Mouse (Mus musculus) forebrain, postnatal 0 days (tissue): ENCODE measurements around the gene Irf2bpl. TPM values are rescaled to one million over a fixed set of nuclear protein-coding genes. Genes with fewer than 3 reads are reported as not detected.

Experiments used
- ATAC-seq: fragments of 200-750 bp; cut with Nextera tagmentation; 2 replicates; pipeline ENCODE4 v1.8.0; 2017; ENCODE audit warnings: mild to moderate bottlenecking, moderate library complexity
- DNase-seq: peaks from one replicate; pipeline ENCODE4 v3.0.0-alpha.2; 2015
- H3K27ac ChIP-seq: fragments of 300-500 bp; sonication (generic); 2 replicates; pipeline ENCODE4 v1.5.1; 2014; ENCODE audit warnings: low read depth, mild to moderate bottlenecking, antibody characterized with exemption, low read length, moderate library complexity, mixed read lengths
- H3K27me3 ChIP-seq: fragments of 300-500 bp; sonication (generic); 2 replicates; pipeline ENCODE4 v1.6.1; 2014; ENCODE audit warnings: mild to moderate bottlenecking, low read length, mixed read lengths; ENCODE audit not compliant: insufficient read depth
- H3K36me3 ChIP-seq: fragments of 300-500 bp; sonication (generic); 2 replicates; pipeline ENCODE4 v1.6.1; 2014; ENCODE audit warnings: mild to moderate bottlenecking, moderate library complexity; ENCODE audit not compliant: insufficient read depth
- H3K4me1 ChIP-seq: fragments of 300-500 bp; sonication (generic); 2 replicates; pipeline ENCODE4 v1.6.1; 2014; ENCODE audit warnings: antibody characterized with exemption; ENCODE audit not compliant: insufficient read depth
- H3K4me2 ChIP-seq: fragments of 300-500 bp; sonication (generic); 2 replicates; pipeline ENCODE4 v1.6.1; 2014; ENCODE audit warnings: low read depth, mild to moderate bottlenecking, moderate library complexity
- H3K4me3 ChIP-seq: fragments of 300-500 bp; sonication (generic); 2 replicates; pipeline ENCODE4 v1.5.1; 2014; ENCODE audit warnings: low read depth, low read length, mixed read lengths
- H3K9ac ChIP-seq: fragments of 300-500 bp; sonication (generic); 2 replicates; pipeline ENCODE4 v1.6.1; 2014; ENCODE audit warnings: mild to moderate bottlenecking
- H3K9me3 ChIP-seq: fragments of 300-500 bp; sonication (generic); 2 replicates; pipeline ENCODE4 v1.6.1; 2016; ENCODE audit warnings: low read length
- CTCF ChIP-seq: sonication (generic); IDR thresholded peaks from 2 replicates; pipeline ENCODE4 v1.5.1; 2016; ENCODE audit warnings: antibody characterized with exemption, control low read depth, low read depth
- WGBS: fragments of 180-500 bp; shearing (Covaris S2); extraction: QIAGEN DNeasy Blood & Tissue Kit; methylation state at CpG from one replicate; pipeline ENCODE4 v1.1.7; 2014; 5-methylcytosine and 5-hydroxymethylcytosine counted together
- polyA plus RNA-seq: library from polyadenylated mRNA; unstranded; fragments of >200 nt; fragmentation: Nextera tagmentation; extraction: Ambion mirVana; gene quantifications from 2 replicates; pipeline ENCODE4 v1.2.1, GENCODE M21; 2015
- total RNA-seq: library from RNA; depleted of rRNA; stranded (reverse); fragments of >200 nt; gene quantifications from 2 replicates; pipeline ENCODE4 v1.2.3, GENCODE M21; 2014

Gene Irf2bpl
- total and polyA plus RNA-seq, 2 experiments from 2014 or later, result 95.7 to 161 TPM

DNA sequence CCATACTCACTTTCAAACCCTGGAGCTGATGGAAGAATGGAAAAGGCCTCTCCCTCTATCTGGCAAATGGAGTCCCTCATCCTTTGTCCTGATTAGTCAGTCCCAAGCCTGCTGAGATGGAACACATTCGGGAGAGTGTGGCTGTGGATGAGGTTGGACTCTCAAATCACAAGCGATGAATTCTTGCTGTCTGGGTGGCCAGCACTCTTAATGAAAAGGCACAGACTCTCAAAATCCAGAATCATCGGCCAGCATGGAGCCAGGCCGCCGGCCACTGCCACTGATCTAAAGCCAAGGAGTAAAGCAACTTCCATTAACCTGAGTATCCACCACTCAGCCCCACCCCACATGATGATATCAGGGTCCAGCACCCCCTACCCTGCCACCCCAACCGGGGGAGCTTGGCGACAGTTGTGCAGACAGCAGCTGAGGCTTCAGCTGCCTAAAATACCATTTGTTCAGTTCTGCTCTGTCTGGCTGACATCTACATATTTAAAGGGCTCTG lies 13.2 kb upstream of the Irf2bpl start:
- H3K9me3 ChIP-seq, result no peaks in the 10 kb centered on the region
- DNase-seq (no peak), ATAC-seq (no peak)
- WGBS, result 14% methylated on average over 7 of the region's 7 CpGs
- peak overlapping the region; percentile 53 for H3K9ac ChIP-seq
- peak overlapping the region; percentile 96 for H3K27ac ChIP-seq
- no peak overlapping the region for H3K4me3 ChIP-seq
- no peak for TF ChIP-seq CTCF
- peak overlapping the region; percentile 54 for H3K4me2 ChIP-seq
- no peaks in the 10 kb centered on the region for H3K27me3 ChIP-seq
- peaks cover 46% of the 10 kb centered on the region for H3K4me1 ChIP-seq
- no peaks in the 10 kb centered on the region for H3K36me3 ChIP-seq

DNA sequence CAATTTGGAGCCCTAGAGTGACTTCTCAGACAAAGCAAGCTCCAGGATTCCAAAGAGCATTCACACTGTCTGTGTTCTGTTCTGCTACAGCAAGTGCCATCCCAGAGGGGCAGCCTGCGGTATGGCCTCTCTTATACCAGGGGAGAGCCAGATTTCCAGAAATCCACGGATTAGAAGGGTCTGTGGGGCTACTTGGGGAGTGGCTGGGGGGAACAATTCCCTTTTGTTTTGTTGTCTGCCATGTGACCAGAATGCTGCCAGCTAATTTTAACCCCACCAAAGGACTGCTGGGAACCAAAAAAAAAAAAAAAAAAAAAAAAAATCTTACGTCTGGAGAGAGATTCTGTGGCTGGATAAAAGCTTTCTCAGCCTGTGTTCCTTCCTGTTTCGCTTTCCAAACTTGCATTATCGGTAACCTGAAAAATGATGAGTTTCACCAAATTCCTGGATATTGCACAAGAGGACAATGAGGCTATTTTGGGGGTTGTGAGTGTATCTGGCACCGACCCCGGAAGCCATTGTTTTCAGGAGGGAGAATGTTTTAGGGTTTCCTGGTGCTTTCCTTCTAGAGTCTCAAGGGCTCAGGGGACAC lies 12.4 kb upstream of the Irf2bpl start:
- H3K9ac ChIP-seq, result peak overlapping the region; percentile 53
- peak overlapping the region; percentile 96 for H3K27ac ChIP-seq
- H3K4me1 ChIP-seq, result peaks cover 53% of the 10 kb centered on the region
- peak overlapping the region; percentile 54 for H3K4me2 ChIP-seq
- no peaks in the 10 kb centered on the region for H3K36me3 ChIP-seq
- DNase-seq, result peak; percentile 66
- WGBS, result 4% methylated on average over 7 of the region's 7 CpGs
- no peak for ATAC-seq
- 0 out of 2 replicates have a peak overlapping the region, but pooled peaks have one; percentile 3 for H3K4me3 ChIP-seq
- H3K27me3 ChIP-seq, result no peaks in the 10 kb centered on the region
- TF ChIP-seq CTCF, result no peak
- H3K9me3 ChIP-seq, result no peaks in the 10 kb centered on the region

DNA sequence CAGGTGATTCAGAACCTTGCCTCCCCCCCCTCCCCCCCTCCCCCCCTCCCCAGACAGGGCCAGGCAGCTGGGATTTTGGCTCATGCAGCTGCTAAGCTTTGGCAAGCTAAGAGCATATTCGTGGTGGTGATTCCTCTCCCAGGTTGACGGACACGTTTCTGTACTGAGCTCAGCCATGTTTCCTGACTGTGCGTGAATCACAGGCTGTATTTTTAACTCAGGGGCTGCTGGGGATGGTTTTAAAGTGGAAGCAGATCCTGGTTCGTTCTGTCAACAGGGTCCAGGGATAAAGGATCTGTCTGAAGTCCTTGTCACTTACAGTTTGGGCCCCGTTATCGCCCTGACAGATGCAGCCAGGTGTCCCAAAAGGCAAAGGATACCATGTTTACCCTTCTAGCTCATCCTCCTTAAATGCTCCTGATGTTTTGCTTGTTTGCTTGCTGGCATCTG lies 11.9 kb upstream of the Irf2bpl start:
- peak overlapping the region; percentile 96 for H3K27ac ChIP-seq
- H3K4me2 ChIP-seq, result peak overlapping the region; percentile 54
- H3K4me3 ChIP-seq, result 0 out of 2 replicates have a peak overlapping the region, but pooled peaks have one; percentile 1
- WGBS, result 6% methylated on average over 7 of the region's 7 CpGs
- peak overlapping the region; percentile 53 for H3K9ac ChIP-seq
- no peaks in the 10 kb centered on the region for H3K27me3 ChIP-seq
- no peaks in the 10 kb centered on the region for H3K9me3 ChIP-seq
- DNase-seq (peak; percentile 63), ATAC-seq (no peak)
- H3K36me3 ChIP-seq, result no peaks in the 10 kb centered on the region
- H3K4me1 ChIP-seq, result peaks cover 58% of the 10 kb centered on the region
- no peak for TF ChIP-seq CTCF

DNA sequence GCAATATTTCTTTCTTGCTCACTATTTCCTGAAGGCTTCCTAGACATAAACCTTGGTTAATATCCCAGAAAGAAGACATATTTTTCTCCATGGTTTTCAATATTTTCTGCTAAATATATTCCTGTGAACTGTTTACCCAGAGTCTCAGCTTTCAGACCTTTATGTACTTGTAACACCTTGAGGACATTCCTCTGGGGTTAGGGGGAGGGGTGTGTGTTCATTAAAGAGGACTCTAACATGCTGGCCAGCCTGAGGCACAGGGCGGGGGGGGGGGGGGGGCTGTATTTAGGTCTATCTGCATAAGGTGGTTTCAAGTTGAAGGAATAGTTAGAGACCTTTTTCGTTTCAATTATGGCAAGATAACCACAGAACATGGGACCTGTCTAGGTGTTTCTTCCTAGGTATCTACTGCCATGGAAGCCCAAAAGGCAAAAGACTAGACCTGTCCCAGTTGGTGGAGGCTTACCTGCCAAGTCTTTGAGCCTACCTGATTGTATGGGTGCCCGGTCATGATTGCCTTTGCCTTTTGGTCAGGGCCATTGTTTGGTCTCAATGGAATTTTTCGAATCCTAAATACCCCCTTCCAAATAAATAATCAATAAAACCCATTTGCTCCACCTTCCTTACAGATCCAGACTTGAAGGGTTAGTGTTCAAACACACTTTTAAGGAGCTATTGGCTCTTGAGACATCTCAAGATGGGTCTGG lies 11.3 kb upstream of the Irf2bpl start:
- DNase-seq (no peak), ATAC-seq (no peak)
- H3K27me3 ChIP-seq, result no peaks in the 10 kb centered on the region
- peak overlapping the region; percentile 54 for H3K4me2 ChIP-seq
- H3K4me1 ChIP-seq, result peaks cover 63% of the 10 kb centered on the region
- no peaks in the 10 kb centered on the region for H3K36me3 ChIP-seq
- no peak for TF ChIP-seq CTCF
- peak overlapping the region; percentile 53 for H3K9ac ChIP-seq
- H3K4me3 ChIP-seq, result 0 out of 2 replicates have a peak overlapping the region, but pooled peaks have one; percentile 32
- H3K27ac ChIP-seq, result peak overlapping the region; percentile 96
- 19% methylated on average over 4 of the region's 4 CpGs for WGBS
- H3K9me3 ChIP-seq, result no peaks in the 10 kb centered on the region

DNA sequence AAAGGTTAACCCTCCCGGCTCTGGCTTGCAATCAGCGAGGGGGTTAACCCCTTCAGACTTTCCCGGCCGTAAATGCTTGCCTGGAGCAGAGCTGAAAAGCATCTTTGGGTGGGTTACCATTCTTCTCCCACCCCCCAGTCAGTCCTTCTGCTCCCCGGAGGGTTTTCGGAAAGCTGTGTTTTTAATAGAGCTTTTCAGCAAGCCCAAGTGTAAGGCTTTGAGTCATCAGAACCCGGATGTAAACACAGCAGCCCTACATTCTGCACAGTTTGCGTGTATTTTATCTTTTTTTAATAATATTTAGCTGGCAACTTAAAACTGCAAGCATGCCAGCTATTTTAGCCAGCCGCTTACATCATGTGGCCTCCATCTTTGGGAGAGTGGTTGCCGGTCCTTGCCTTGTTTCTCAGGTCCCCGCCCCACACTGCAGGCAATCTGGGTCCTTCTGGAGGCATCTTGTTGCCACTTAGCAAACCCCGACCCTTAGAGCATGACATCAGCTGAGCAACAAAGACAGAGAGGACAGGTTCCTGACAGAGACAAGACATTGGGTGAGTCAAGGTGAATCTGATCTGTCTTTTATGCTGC lies 10.3 kb upstream of the Irf2bpl start:
- no peak for DNase-seq
- TF ChIP-seq CTCF, result no peak
- under 1% methylated on average over 12 of the region's 12 CpGs for WGBS
- Histone ChIP-seq H3K4me2 (peak overlapping the region; percentile 54), H3K4me1 (peaks cover 70% of the 10 kb centered on the region), H3K9ac (peak overlapping the region; percentile 43), H3K4me3 (peak overlapping the region; percentile 32), H3K27me3 (no peaks in the 10 kb centered on the region), H3K9me3 (no peaks in the 10 kb centered on the region), H3K36me3 (no peaks in the 10 kb centered on the region), H3K27ac (peak overlapping the region; percentile 96)
- peak; percentile 36 for ATAC-seq

DNA sequence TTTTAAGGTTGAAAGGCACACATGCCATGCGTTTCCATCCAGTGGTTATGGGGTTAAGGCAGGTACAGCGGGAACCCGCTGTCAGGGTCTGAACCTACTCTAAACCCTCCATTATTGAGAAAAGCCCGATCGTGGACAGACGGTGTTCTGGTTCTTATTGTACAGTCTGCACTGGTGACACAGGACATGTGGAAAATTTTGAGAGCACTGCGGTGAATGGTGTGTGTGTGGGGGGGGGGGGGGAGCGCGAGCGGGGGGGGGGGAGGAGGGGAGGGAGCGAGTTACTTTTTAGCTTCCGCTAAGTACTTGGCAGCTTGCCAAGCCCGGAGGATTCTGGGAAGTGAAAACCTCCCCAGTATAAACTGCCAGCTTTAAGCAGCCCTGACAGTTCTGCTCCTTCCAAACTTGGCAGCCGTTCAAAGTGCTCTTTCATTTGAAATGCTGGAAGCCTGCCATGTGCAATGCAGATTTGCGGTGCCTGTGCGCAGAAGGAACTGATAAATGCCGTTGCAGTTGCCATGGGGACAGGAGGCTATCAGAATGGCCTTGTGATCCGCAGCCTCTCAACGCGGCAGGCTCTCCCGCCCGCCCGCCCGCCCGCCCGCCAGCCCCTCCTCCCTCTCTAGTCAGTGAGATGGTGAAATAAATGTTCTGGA lies 9.7 kb upstream of the Irf2bpl start:
- H3K4me1 ChIP-seq, result peaks cover 76% of the 10 kb centered on the region
- H3K4me3 ChIP-seq, result peak overlapping the region; percentile 32
- H3K9ac ChIP-seq, result peak overlapping the region; percentile 54
- H3K27ac ChIP-seq, result peak overlapping the region; percentile 96
- H3K4me2 ChIP-seq, result peak overlapping the region; percentile 69
- H3K9me3 ChIP-seq, result no peaks in the 10 kb centered on the region
- WGBS, result 0% methylated on average over 23 of the region's 26 CpGs
- no peaks in the 10 kb centered on the region for H3K27me3 ChIP-seq
- H3K36me3 ChIP-seq, result no peaks in the 10 kb centered on the region
- no peak for TF ChIP-seq CTCF
- DNase-seq (peak; percentile 100), ATAC-seq (peak; percentile 90)
